Mouse (Mus musculus) myocyte (in vitro differentiated cells): Measurements from ENCODE around the gene Suco.

Experiments used
- MAX ChIP-seq: IDR thresholded peaks from one replicate; pipeline ENCODE4 v1.6.1; 2011; ENCODE audit warnings: low read depth, mild to moderate bottlenecking, control low read depth
- POLR2A ChIP-seq: IDR thresholded peaks from one replicate; pipeline ENCODE4 v1.6.1; 2011; ENCODE audit warnings: low read depth, mild to moderate bottlenecking, control low read depth, moderate library complexity; ENCODE audit not compliant: insufficient read length

GRCm38 (mm10) chr1:161909074-161909473, 32.6 kb upstream of the Suco start:
- TF ChIP-seq MAX = no peak
- TF ChIP-seq POLR2A = no peak
